Mouse (Mus musculus): ENCODE measurements around the gene Epn2.
A peak's percentile ranks its signal among the peaks of the same experiment; 100 is the strongest.

The Epn2 gene

DNA sequence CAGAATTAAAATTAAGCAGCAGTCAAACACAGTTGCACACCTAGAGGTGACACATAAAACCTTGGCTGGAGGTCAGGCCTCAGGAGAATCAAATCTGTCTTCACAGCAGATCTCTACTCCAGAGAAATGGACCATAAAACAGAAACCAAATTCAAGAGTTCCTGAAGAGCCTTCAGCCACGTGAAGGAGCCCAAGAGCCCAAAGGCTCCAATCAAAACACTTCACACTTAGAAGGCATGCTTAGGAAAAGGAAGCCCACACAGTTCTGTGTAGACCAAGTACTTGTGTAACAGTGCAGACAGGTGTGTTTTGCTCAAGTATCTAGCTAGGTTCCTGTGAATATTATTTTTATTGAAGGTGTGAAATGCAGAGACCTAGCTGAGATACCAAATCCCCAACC lies 44.0 kb downstream of the Epn2 start:
- DNase-seq: no peak

DNA sequence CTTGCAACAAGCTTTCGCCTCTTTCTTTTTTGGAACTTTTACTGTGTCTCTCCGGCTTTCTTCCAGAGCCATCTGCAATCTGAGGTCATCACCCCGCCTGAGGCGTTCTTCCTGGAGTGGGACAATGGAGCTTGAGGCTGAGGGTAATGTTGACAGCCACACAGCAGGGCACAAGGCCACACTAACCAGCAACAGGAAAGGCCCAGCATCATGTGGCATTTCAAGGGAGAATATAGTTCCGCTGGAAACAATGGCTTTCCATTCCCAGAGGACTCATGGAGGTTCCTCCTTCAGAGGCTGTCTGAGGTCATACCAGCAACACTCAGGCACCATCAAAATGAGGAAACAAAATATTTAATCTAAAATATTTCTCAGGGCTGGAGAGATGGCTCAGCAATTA lies 45.9 kb downstream of the Epn2 start:
- DNase-seq: no peak

DNA sequence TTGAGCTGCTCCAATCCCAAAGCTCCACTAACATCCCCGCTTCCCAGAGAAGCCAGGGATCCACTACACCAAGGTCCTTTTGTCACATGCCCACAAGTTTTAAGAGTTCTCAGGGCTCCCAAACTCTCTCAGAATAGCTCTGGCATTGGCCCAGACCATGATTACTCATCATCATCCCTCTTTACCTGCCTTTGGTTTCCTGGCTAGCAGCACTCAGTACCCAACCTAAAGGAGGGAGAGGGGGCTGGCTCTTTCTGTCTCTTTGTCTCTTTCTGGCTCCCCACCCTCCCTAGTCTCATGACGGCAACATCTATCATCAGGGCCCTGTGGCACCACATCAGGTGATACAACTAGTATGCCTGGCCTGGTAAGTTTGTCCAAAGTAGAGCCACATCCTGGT lies 46.7 kb downstream of the Epn2 start:
- peak in 1 of 2 experiments; percentile 49 for DNase-seq

DNA sequence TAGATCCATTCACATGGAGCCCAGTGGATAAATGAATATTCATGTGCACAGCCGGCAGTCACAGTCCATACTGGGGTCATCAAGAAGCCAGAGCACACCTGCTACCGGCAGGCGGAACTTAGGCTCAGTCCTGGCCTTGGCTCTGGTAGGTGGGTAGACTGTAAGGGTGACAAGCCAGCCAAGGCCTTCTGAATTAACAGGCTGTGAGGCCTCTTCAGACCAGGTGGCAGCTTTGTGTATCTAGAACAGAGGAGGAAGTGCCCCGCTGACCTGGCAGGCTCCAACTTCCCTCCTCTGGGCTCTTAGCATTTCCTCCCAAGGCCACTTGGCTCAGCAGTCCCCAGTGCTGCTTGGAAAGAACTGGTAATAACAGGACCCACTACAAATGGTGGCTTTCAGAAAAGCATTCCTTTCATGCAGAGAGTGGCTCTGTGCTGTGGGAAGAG lies 50.2 kb downstream of the Epn2 start:
- DNase-seq: peak; percentile 86 to 88

DNA sequence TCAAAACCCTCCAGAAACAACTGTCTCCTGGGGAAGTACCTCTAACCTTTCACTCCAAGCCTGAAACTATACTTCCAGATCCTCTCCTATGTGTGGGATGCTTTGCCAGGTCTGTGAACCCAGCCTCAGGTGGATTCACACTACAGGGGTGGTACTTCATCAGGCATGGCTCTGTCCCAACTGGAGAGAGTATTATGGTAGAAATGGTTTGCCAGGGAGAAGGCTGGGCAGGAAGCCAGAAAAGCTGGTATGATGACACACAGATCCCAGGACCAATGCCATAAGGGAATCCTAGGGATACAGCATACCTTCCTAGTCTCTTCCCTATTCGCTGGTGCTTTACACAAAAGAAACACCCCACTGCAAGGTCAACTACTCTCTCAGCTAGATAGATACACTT lies 52.6 kb downstream of the Epn2 start:
- DNase-seq: peak; percentile 88 to 93

DNA sequence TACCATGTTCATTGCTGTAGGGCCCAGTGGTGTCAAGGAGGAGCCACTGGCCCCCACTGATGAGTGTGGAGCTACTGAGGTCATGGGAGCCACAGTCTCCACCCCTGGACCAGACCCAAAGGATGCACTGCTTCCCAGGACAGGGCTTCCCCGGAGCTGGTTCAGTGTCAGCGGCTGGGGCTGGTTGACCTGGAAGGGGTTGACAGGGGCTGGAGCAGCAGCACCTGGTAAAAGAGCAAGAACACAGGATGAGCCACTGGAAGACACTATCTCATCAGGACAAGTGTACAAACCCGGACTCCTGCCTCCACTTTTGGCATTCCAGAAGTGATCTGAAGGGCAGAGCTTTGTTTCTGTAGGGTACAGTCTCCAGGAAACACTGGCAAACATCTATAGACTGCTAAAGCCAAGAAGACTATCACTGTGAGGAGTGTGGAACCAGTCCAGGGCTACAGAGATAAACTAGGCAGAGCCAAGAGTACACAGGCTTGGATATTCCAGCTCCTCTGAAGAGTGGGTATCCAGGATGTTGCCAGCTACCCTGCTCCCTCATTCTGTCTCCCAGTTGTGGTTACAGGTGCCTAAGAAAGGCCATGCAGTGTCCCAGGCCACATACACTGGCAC lies 59.9 kb downstream of the Epn2 start:
- DNase-seq: no peak

DNA sequence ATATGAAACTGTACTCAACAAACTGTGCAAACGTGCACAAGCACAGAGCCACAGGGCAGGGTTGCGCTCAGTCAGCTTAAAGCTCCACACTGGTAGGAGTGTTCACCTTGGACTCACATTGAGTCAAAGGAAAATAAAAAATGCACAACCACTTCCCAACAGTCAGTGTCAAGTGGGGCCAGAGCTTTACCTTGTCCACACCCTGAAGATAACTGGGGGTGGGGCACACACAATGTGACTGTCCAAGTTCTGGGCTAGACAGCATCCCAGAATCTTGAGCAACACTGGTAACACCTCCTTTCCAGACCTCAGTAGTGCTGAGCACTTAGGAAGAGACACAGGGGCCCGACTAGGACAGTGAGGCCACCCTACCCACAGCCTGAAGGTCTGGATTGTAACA lies 60.6 kb downstream of the Epn2 start:
- no peak for DNase-seq

DNA sequence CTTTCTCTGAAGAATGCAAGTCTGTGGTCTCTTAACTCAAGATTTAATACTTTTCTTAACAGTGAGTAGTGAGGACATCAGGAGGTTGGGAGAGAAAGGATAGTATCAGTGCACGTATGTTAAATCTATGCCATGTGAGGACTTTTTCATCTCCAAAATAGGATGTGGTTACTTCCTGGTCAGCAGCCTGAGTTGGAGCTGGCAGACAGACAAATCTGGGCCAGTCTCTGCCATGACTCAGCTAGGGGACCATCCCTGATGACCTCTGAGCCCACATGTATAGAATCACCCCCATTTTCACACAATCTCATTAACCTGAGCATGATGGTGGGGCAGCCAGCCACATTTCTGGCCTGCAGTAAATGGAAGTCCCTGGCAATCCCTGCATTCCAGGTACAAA lies 61.5 kb downstream of the Epn2 start:
- no peak for DNase-seq

DNA sequence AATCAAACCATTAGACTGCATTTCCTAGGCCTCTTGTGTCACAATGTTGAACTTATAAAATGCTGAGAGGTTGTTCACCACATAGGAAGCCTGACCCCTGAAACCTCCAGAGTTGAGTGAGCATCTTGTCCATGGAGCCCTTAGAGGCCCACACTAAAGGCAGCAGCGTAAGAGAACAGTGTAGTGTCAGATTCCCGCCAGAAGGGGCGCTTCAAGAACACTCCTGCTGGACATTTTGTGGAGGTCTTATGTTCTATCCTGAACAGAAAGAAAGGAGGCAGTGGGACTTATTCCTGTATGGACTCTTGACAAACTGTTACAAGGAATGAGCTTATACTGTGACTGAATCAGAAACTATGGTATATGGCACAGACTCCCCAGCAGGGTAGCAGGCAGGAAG lies 64.5 kb downstream of the Epn2 start:
- DNase-seq: peak; percentile 64 to 72

DNA sequence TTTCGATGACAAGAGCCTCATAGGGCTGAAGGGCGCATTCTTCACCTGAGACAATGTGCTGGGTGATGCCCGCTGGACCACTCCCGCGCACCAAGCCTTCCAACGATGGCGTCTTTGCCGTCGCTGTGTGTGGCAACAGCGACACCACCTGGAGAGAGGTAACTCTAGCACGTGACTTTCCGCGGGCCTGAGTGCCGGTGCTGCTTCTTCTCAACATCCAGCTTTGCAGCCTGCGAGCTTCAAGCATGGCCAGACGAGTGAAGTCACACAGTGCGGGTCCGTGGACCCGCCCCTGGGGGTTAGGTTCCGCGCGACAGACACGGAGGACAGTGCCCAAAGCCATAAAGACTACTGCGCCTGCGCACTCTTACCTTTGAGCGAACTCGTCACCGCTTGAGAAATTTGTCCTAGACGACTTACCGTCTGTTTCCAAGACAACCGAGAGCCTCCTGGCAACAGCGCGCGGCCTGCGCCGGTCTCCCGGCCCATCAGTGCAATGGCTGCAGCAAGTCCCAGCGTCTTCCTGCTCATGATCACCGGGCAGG lies 74.7 kb downstream of the Epn2 start, which contains the start of gene B9d1:
B9d1 (plus strand) TSS at position 432 of the 545 bp plus-strand sequence.
- peak; percentile 98 to 99 for DNase-seq

DNA sequence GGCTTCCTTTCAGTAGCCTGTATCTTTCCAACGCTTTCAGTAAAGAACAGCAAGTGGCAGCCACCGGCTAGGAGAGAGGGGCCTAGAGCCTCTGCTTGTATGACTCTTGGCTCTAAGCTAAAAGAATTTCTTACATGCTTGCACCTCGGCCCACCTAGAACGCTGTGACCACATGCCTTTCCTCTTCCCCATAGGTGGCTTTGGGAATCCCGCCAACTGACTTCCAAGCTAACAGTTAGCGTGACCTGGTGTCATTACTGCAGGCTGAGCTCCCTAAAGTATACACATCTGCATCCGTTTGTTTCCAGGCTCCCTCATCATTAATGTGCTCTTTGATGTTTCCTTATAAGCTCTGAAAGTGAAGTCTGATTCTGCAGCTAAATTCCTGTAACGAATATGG lies 75.6 kb downstream of the Epn2 start:
- peak in 1 of 2 experiments; percentile 62 for DNase-seq

DNA sequence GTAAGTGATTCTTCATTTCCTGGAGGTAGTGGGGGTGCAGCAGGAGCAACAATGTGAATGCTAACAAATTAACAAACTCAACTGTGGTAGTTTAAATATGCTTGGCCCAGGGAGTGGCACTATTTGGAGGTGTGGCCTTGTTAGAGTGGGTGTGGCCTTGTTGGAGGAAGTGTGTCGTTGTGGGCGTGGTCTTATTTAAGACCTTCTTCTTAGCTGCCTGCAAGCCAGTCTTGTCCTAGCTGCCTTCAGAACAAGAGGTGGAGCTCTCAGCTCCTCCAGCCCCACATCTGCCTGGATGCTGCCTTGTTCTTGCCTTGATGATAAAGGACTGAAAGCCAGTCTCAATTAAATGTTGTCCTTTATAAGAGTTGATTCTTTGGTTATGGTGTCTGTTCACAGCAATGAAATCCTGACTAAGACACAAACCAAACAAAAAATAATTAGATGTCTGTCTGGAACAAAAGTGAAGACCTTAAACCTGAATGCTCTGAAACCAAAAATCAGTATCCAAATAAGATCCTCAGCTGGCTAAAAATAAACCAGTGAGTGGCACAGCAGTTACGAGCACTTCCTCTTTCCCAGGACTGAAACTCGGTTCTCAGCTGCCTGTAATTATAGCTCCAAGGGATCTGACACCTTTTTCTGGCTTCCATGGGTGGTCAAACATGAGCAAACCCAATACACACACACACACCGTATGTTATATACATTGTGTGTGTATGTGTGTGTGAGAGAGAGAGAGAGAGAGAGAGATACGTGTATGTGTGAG lies 80.6 kb downstream of the Epn2 start:
- DNase-seq: no peak

DNA sequence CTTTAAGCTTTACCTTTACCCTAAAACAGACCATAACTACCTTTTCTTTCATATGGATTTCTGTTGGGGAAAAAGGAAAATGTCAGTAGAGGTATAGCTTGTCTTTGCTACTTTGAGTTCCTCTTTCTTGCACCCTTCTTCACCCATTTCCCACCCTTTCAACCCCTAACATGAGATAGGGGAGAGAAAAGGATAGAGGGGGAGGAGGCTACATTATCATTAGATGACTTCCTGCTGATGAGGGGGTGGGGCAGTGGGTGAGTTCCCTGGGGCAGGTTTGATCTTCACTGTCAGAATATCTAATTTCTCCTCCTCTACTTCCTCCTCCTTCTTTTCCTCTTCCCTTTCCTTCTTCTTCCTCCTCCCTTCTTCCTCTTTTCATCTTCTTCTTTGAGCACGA lies 82.0 kb downstream of the Epn2 start:
- DNase-seq: no peak

DNA sequence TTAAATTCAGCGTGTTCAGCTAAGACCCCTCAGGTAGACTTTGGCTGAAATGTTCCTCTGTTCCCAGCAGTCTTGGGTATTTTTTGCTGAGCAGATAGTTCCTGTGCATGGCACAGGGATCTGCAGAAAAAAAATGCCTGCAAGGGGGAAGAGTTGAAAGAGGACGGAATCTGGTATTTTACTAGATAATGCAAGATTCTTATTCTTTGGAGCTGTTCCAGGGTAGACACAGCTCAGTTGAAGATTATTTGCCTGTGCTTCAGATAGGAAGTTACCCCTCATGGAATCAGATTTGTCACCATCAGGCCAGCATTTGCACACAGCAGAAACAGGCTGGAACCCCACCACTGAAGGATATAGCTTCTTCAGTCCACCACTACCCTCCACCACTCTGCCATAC lies 84.0 kb downstream of the Epn2 start:
- DNase-seq: no peak

DNA sequence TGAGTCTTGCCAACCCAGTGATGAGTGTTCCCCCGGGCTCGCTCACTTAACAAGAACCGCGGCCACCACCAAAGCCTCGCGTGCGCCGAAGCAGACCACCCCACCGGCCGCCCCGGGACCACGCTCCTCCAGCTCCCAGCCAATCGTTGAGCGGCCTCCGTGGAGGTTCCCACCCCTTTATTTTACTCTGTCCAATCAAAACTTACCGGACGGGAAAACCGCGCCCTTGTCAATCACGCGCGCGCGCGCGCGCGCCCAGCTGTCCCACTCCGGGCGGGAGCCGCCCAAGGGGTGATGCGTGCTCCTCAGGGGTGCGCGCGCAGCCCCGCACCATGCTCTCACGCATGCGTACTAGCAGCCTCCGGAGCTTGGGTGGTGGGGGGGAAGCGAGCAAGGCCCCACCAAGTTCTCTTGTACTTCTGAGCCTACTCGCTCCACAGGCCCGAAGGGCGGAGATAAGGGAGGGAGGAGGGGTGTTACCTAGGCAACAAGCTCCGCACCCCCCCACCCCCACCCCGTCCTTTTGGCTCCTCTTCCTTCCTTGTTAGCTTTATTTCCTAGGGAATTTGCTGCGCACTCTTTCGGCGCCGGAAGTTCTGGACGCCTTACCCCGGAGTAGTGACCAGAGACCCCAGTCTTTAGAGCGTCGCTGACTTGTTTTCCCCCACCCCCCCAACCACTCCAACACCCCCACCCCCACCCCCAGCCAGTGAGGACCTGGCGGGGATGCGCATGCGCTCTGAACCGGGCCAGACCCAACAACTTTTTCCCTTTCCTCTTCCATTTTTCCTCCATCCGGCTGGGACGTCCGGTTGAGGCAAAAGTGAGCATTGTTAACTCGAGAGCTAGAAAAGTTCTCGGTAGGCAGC lies 85.1 kb downstream of the Epn2 start, which contains the start of gene Mapk7:
Mapk7 (minus strand) TSS at position 278 of the 869 bp plus-strand sequence.
- peak; percentile 97 to 99 for DNase-seq

DNA sequence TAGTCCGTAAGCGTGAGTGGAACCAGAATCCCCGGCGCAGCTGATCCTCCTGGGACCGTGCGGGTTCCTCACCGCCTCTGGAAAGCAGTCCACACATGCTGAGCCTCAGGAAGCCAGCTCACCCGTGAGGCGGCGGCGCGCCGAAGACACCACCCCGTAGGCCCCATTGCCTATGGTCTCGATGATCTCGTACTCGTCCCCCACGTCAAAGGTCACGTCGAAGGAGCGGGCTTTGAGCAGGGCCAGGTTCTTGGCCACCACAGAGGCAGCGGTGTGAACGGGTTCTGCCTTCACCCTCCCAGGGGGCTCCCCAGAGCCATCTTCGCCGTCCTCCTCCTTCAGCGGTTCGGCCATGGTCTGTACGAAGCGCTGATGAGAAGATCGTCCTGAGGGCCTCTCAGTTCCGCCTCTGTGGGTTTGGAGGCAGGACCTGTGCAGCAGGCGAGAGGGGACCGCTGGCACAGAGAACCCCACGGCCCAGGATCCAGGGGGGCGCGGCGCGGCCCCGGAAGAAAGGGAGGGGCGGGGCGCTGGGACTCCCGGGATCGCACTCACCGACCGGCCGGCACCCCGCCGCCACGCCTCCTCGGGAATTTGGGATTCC lies 85.9 kb downstream of the Epn2 start:
- peak; percentile 63 to 64 for DNase-seq

DNA sequence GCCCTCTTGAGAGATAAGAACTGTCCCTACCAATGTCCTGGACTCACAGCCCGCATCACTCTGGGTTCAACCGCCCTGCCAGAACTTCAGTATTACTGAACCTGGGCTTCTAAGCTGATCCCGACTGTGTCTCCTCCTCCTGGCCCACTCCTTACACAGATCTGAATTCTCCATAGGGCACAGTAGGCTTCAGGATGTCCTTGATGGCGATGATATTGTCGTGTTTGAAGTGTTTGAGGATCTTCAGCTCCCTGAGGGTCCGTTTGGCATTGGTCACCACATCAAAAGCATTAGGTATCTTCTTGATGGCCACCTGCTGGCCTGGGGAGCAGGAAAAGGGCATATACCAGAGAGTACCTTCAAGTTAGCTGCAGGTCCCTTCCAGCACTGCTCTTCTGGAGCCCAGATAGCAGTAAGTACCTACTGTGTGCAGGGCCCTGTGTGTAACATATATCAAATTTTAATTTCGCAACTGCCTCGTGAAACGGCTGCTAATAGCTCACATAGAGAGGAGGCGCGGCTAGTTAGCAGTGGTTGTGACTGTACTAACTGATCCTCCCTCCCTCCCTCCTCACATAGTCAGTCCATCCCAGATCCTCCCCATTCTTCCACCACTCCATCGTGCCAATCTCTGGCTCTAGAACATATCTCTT lies 86.6 kb downstream of the Epn2 start:
- peak in 1 of 2 experiments; percentile 29 for DNase-seq

DNA sequence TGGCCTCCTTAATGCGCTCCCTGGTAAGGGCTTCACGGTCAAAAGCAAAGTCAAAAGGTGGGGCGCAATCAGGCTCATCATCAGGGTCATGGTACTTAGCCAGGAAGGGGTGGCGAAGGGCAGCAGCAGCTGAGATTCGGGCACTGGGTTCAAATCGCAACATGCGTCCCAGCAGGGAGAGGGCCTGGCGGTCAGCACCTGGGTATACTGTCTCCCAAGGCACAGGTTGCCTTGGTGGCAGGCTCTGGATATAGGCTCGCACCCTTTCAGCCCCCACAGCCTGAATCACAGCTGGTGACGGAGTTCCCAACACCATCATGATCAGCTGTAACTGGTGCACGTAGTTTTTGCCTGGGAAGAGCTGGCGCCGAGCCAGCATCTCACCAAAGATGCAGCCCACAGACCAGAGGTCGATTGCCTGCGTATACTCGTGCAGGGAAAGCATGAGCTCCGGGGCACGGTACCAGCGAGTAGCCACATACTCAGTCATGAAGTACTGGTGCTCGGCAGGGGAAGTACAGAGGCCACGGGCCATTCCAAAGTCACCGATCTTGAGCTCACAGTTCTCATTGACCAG lies 88.5 kb downstream of the Epn2 start:
- DNase-seq: peak in 1 of 2 experiments; percentile 47

DNA sequence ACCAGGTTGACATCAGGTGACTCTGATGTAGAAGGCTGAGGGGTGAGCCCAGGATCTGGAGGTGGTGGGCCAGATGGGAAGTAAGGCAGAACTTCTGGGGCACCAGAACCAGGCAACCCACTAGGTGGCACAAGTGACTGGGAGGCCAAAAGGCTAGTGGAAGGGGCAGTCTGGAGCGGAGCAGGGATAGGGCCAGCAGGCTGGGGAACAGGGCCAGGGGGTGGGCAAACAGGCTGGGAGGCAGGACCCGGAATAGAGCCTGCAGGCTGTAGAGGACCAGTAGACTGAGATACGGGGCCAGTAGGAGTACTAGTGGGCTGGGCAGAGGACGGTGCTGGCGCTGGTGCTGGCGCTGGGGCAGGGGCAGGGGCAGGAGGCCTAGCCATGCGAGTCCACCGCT lies 89.6 kb downstream of the Epn2 start:
- DNase-seq: no peak

DNA sequence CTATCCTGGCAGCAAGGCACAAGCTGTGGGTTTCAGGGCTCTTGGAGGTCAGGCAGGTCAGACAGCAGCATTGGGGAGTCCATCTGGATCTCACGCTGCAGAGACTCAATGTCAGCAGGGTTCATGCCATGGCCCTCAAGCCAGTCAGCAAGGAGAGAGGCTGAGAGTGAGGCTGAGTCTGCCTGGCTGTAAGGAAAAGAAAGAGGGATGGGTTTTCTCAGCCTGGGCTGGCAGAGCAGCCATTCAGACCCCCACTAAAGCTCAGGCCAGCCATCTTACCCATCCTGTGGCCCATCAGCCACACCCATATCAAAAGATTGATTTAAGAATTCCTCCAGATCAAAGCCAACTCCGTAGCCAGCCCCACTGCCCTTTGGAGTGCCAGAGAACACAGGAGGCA lies 90.4 kb downstream of the Epn2 start:
- DNase-seq: peak in 1 of 2 experiments; percentile 18

DNA sequence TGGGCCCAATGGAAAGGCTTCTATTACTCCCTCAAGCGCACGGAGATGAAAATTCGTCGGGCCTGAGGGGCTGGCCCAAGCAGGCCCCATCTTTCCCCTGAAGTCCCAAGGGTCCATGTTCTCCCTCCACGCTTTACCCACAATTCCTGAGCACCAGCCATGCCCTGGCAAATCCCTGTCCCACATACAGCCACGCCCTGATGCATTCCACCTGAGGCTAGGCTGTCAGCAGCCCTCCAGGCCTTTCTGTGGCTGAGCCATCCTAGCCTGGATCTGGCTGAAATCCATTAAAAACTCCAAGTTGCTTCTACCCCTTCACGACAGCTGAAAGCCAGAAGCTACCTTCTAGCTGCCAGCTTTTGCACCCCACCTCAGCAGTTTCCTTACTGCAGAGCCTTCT lies 91.6 kb downstream of the Epn2 start:
- peak in 1 of 2 experiments; percentile 24 for DNase-seq

DNA sequence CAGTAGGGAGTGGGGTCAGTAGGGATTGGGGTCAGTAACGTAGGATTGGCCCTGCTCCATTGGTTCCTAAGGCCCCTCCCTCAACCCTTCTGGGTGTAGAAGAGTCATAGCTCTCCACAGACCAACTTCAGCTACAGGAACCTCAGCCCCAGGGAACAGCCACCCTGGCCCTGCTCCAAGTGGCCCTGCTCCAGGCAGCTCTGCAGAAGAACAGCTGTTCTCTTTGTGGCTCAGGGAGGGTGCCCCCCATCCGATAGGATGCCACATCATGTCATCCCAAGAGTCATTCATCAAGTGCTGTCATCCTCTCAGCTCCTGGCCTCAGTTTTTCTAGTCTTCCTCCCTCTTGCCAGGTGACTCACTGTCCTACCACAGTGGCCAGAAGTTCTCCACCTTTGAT lies 92.1 kb downstream of the Epn2 start:
- peak; percentile 39 to 66 for DNase-seq
